Mouse (Mus musculus) gastrocnemius, adult 8-10 months (tissue): ENCODE results near the gene Rps3a1. TPM values are rescaled to one million over a fixed set of nuclear protein-coding genes. Genes with fewer than 3 reads are reported as not detected.

Experiments used
- DNase-seq, 2 experiments: peaks; one replicate each; pipeline ENCODE4 v3.0.0; 2022; ENCODE audit warnings: low spot score in 2 of 2
- total RNA-seq, 4 experiments: library from RNA; stranded (reverse); gene quantifications; 2 replicates each; pipeline ENCODE4 v1.2.4; 2022

Gene Rps3a1
- 100 to 1,000 TPM; 415 to 510 (median 453) TPM for total RNA-seq

DNA sequence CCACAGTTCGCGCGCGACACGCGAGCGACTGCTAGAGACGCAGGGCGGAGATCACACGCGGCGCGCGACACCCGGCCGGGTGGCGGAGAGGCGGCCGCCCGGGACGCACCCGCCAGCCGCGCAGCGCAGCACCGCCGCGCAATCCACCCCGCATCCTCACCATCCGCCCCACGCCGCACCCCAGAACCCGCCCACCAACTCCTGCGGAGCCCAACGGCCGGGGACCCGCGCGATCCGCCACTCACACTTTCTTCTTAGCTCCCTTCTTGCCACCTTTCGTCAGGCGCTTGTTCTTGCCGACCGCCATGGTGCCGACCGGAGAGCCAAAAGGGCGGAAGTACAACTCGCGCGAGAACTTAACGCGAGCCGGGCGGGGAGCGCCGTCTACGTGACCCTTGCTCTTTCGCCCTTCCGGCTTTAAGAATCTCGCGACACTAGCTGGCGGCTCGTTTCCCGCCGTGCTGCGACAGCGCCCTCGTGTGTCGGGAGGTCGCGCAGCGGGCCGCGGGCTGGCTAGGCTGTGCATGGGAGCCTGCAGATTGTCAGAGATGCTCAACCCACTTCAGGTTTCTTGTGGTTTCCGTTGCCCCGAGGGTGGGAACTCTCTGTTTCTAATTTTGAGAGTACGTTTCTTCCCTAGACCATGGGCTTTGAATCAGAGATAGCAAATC, at the start of gene Rps3a1:
Gene Rps3a1 (minus strand): TSS at position 440 of the 671 bp plus-strand sequence.
- peak; percentile 96 for DNase-seq

DNA sequence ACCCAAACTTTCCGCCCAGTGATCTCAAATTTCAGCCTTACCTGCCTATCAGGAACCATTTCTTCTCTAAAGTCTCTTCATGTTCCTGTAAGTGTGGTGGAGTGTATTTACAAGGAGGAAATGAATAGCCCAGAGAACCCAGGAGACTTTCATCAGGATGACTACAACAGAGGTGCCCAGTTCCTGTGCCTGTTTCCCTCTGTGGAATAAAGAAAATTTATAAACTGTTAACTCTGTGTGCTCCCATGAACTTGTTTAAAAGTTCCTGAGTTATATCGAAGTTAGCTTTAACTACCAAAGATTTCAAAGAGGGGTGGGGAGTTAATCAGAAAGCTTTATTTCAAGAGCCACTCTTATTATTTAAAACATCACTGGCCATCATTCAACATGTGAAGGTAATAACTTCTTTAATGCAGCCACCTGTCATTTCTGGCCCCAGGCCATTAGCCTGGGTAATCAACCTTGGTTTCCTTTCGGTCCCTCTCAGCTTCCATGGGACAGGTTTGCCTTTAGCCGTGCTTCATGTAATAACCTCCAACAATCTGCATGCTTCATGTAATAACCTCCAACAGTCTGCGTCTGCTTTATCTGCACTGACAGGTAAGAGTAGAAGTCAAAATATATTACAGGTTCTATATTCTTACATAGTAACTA, 45.4 kb upstream of the Rps3a1 start:
- no peak for DNase-seq

DNA sequence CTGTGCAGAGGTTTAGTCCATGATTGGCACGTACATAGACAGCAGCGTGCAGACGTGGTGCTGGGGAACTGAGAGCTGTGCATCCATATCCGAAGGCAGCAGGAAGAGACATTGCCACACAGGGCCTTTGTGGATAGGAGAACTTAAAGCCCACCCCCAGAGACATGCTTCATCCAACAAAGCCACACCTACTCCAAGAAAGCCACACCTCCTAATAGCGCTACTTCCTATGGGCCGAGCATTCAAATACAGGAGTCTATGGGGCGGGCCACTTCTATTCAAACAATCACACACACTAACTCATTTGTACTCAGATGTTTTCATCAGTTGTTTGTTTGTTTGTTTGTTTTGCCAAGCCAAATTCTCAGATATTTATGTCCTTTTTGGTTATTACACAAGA, 42.0 kb upstream of the Rps3a1 start:
- no peak for DNase-seq

DNA sequence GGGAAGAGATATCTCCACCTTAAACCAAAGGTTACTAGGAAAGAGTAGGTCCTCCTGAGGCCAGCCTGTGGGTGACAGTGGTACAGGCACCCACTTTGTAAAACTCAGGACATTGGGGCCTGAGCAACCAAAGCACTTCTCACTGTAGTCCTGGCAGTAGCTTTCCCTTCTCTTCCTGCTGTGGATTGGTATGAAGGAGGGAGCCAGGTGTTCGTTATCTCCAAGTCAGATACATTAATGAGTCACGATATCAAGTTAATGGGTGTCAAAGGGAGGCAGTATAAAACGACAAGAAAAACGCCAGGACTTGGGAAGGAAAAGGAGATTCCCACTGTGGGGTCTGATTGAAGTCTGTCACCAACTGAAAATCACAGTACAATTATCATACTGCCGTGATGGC, 38.6 kb upstream of the Rps3a1 start:
- DNase-seq: no peak

DNA sequence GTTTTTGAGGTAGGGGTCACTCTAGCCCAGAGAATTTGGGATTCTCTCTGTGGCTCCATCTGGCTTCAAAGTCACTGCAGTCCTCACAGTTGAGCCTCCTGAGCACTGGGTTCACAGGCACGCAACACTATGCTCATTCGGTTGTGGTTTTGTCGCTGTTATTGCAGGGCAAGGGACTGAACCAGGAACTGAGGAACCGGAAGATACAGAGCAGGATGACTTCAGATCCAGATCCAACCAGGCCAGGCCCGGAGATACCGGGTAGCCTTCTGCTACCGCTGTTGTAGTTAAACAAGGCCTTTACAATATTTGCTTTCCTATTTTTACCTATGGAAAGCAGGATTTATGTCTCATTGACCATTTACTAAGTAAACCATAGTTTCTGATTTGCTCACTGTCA, 37.2 kb upstream of the Rps3a1 start:
- DNase-seq: no peak

DNA sequence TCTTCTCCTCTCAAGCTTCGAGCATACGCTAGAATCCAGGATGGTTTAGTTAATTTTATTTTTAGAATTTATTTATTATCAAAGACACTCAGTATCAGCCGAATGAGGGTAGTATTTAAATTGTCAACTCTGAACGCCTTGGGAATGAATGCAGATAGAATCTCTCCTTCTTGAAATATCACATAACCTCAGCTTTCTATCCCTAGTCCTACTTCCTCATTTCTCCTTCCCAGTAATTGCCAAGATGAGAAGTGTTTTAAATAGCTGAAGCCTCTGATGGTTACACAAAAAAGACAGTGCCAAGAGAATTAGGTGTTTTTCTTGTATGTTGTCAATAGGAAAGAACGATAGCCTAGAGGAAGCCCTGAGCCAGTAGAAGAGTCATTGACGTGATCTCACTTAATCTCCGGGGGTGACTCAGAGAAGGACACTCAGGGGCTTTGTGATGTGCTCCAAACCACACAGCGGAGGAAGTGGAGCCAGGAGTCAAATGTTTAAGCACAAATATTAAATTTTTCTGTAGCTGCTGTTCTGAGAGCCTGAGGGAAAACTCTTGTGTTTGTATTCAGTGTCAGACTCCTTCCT, 26.4 kb upstream of the Rps3a1 start:
- DNase-seq: no peak

DNA sequence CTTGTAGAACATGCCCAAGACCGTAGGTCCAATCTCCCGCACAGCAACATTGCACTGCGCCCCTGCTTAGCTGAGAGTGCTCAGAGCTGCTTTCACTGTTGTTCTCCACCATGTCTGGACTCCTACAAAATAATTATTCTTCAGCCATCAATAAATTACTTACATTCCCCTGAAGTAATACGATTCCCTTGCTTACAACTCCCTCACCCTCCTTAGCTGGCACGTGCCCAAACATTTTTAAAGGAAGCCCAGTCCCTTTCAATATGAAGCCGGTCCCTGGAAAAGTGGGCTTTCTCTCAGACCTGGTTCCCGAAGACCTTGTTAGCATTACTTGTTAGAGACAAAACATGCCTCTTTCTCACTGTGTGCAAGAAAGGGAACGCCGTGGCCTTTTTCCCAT, 7.0 kb upstream of the Rps3a1 start:
- no peak for DNase-seq

DNA sequence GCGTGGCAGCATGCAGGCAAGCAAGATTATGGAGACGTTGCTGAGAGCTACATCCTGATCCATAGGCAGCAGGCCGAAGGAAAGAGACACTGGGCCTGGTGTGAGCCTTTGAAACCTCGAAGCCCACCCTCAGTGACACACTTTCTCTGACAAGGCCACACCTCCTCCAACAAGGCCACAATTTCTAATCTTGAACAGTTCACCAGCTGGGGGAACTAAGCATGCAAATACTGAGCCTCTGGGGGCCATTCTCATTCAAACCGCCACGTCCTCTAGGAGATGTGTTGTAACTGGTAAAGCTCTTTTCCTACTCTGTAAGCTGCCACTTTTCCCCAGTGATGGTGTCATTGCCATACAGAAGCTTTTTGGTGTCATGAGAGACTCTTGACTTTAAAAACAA, 6.6 kb upstream of the Rps3a1 start:
- no peak for DNase-seq

DNA sequence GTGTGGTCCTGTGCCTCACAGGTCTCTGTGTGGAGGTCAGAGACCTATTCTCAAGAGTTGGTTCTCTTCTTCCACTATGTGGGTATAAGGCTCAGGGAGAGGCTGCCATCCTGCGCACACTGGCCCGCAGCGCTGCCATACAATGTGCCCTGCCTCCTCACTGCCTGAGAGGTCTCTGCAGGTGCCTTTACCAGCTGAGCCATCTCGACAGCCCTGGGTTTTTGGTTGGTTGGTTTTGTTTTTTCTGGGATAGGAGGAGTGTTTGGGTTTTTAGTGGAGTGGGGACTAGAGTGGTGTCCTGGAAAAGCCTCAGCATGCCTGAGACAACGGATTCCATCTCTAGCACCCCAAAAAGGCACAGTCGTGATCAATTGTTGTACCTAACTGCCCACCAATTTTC, 841 bp upstream of the Rps3a1 start:
- no peak for DNase-seq

DNA sequence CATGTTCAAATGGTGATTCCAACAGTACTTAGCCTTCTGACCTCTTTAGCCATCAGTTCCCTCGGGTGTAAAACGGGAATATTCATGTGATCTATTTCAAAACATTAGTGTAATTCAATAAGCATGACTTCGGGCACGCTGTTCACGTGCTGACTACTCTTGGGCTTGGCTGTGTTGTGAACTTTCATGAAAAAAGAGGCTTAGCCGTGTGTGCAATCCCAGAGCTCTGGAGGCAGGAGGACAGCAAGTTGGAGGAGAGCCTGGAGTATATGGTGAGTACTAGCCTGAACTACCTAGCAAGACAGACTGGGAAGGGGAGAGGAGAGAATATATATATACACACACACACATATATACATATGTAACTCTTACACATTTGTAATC, 424 bp upstream of the Rps3a1 start:
- DNase-seq: no peak

DNA sequence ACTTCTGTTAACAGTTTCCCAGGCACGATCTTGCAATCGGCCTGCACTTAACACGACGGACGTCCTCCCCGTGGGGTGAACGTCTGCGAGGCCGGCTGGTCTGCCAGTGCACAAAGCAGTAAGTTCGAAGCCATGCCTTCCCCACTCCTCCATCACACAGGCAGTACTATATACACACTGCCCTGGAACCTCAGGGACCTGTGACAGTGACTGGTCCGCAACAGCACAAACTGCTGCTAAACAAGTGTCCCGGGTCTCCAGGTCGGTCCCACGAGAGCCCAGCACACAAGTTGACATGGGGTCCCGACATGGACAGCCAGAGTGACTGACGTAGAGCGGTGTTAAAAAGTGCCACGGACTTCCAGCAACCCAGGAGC, 628 bp downstream of the Rps3a1 start:
- no peak for DNase-seq

DNA sequence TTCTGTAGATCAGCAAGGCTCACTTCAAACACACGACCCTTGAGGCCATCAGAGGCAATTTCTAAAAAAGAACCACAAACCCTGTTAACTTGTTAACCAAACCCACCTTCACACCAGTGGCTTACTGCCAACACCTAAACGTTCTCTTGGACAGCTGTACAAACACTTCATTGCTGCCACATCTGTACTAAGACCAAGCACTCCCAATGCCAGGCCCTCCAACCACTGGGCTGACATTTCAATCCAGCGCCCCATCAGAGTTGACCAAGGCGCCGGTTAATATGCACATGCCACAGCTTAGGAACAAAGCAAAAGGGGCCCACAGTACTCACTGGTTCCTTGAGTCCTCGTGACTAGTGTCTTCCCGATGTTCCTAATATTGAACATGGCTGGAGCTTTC, 1.1 kb downstream of the Rps3a1 start:
- no peak for DNase-seq

DNA sequence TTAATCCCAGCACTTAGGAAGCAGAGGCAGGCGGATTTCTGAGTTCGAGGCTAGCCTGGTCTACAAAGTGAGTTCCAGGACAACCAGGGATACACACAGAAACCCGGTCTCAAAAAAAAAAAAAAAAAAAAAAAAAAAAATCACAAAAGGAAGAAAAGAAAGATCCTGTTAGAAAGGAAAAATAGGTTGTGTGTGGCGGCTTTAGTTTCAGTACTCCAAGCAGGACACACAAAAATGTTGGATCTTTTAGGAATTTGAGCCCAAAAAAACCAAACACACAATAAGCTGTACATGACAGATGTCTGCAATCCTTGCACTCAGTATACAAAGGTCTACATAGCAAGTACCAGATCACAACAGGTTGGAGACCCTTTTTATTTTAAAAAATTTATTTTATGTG, 2.8 kb downstream of the Rps3a1 start:
- no peak for DNase-seq

DNA sequence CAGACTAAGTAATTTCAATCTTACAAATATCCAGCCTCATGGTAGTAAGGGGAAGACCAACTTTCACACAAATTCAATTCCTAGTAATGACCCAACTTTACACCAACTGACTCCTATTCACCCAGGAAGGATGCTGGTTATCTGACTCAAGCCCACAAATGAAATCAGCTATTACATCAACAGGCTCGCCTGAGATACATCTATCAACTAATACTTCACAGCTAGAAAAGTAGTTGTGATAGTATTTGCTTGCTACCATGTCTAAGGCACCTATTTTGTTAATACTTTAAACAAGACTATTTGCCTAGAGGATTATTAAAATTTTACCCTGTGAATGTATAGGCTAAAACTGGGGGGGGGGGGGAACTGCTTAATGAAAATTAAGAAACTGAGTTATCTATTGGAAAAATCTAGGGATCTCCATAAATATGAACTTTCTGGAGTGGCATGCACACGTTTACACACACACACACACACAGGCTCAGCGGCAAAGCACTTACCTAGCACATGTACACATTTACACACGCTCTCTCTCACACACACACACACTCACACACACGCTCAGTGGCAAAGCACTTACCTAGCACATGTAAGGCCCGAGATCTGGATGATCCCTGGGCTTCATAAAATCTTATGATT, 5.4 kb downstream of the Rps3a1 start:
- no peak for DNase-seq

DNA sequence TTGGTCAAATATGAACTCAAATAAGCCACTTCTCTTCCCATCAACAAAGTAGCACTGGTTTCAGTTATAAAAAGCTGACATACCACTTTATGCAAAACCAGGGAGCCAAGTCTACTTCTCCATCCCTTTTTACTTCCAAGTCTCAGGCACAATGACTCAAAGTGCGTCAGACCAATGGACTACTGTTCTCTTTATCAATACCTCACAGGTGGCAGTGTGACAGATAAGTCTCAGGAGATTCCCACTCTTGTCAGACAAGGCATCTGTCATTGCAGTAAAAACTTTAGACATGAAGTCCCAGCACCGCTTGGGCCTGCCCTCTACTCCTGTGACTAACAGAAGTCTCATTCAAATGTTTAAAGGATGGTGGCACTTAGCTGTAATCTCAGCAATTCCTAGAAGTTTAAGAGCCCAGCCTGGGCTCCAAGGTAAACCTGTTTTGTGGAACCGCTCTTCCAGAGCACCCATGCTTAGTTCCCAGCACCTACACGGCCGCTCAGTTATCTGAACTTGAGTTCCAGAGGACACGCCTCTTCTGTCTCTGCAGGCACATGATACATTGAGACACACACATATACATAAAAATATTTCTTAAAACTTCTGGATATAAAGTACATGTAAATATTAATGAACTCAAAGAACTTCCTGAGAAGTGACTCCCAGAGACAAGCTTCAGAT, 6.5 kb downstream of the Rps3a1 start:
- DNase-seq: no peak

DNA sequence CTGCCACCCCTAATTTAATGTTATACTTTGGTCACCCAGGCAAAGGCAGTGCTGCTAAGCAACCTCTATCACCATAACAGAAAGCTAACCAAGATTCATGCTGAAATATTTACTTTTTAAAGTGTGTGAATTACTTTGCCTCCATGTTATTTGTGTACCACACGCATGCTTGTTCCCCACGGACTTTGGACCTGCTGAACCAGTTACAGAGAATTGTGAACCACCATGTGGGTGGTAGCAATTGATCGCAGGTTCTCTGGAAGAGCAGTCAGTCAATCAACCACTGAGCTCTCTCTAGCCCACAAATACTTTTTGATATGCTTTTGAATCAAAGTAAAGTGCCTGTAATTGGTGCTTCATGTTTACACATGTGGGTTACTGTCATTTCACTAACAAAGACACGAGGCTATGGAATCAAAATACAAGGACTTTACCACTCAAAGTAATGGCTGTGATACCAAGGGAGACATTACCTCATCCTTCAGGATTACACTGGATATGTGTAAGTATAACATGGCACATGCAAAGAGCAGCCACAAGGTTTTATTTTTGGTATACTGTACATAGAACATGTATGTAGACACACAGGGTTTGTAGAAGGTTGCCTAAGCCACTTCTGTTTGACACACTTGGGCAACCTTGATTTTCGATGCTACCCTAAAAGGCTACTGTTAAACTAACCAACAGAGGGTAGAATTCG, 7.4 kb downstream of the Rps3a1 start:
- DNase-seq: no peak

DNA sequence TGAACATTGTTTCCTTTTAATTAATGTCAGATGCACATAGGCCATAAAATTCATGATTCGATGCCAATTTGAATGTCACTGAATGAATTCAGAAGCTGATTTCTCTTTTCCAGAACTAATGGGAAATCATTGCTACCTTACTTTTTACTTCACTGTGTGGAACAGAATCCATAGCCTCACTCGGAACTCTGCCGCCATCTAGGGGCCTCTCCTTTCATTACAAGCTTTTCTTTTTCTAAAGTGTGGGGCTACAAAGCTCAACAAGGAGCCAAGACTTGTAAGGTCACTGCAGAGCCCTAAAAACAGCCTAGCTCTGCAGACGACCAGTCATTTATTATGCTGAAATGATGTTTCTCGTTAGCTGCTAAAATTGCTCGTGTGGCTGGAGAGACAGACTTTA, 12.7 kb downstream of the Rps3a1 start:
- peak; percentile 28 to 29 for DNase-seq

DNA sequence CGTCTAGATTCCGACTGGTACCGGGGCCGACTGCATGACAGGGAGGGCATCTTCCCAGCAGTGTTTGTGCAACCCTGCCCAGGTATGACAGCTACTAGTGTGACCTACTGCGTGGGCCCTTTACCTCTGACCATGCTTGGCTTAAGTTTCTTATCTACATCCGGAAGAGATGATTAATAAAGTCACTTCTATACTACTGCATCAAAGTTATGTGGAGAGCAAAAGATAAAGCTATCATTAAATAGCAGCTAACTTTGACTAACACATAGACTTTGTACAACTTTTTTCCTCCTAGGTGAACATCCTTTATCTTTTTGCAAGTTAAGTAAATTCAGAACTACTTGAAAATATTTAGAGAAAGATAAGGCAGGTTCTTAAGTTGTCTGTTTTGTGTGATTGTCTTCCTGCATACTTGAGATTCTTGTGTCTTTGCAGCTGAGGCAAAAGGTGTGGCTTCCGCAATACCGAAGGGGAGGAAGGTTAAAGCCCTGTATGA, 19.2 kb downstream of the Rps3a1 start:
- DNase-seq: no peak

DNA sequence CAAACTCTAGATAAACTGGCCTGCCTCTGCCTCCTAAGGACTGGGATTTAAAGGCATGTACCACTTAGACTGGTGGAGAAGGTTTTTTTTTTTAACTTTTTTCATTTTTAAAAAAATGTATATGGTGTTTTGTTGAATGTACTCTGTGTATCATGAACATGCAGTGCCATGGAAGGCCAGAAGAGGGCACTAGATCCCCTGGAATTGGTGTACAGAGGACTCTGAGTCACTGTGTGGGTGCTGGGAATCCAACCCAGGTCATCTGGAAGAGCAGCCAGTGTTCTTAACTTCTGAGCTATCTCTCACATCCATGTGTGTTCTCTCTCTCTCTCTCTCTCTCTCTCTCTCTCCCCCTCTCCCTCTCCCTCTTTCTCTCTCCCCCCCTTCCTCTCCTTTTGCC, 20.3 kb downstream of the Rps3a1 start:
- no peak for DNase-seq

DNA sequence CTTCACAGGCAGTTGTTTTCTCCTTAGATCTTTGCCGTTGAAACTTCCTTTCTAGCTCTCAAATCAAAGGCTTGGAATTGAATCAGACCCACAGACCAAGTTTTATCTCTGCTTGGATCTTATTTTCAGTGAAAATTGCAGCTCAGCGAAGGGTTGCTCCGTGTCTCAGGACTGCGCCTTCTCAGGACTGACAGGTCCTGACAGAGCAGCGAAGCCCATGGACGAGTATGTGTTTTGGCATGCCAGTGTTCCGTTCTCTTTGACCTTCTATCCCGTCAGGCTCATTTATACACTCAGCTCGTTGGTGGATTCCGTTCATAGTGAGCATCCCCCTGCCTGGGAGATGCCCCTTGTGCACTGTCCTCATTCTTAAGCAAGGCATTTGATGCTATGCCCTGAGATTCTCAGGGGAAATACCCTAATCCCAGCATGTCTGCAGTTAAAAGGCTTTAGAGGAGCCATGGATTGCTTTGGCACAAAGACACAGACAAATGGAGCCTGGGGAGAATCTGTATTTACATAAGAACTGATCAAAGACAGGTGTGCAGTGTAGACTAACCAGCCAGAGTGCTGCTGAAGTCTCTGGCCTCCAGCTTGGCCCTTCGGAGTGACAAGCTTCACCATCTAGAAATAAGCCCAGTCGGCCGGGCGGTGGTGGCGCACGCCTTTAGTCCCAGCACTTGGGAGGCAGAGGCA, 23.1 kb downstream of the Rps3a1 start:
- DNase-seq: no peak

DNA sequence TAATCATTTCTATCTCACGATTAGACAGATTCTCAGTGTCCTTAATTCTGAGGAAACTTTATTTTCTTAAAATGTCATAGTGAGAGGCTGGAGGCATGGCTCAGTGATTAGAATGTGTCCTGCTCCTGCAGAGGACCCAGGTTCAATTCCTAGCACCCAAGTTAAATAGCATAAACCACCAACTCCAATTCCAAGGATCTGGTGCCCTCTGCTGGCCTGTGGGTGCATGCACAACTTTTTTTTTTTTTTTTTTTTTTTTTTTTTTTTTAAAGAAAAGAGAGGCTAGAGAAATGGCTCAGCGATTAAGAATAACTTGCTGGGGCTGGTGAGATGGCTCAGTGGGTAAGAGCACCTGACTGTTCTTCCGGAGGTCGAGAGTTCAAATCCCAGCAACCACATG, 25.6 kb downstream of the Rps3a1 start:
- DNase-seq: no peak
